Mouse (Mus musculus) cortical plate, adult 2 months (tissue): Measurements from ENCODE around the gene Qser1.

ENCODE experiments used
- CTCF ChIP-seq: fragments of 200-500 bp; IDR thresholded peaks from 2 replicates; pipeline ENCODE4 v1.5.1; 2011; ENCODE audit warnings: mild to moderate bottlenecking, control low read depth, low read length; ENCODE audit not compliant: insufficient read depth; ENCODE audit errors: extremely low read depth
- POLR2A ChIP-seq: fragments of 200-500 bp; IDR thresholded peaks from 2 replicates; pipeline ENCODE4 v1.6.1; 2011; ENCODE audit warnings: mild to moderate bottlenecking, low read length, control low read depth; ENCODE audit not compliant: insufficient read depth; ENCODE audit errors: extremely low read depth

GRCm38 (mm10) chr2:104832486-104832885, 15.9 kb upstream of the Qser1 start:
- TF ChIP-seq CTCF (no peak), POLR2A (no peak)
